Mouse (Mus musculus): ENCODE measurements around the gene Ryr3. TPM values are rescaled to one million over a fixed set of nuclear protein-coding genes. Genes with fewer than 3 reads are reported as not detected.

The Ryr3 gene
- polyA plus RNA-seq, 1 experiment = not detected

DNA sequence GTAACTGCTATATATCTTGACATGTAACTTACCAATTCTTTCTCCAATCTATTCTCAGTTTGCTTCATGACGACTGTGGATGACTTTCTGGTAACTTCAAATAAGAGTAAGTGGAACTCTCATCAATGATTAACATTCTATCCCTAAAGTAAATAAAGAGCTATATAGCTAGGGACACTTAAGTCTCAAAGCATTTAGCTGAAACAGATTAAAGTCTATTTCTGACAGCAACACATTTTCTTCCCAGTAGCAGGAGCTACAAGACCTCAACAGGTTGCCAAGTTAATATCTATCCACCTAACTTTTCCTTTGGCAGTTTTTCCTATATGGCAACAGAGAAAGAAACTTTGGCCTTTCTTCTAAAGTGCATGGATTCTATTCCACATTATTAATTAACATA, 167.1 kb downstream of the Ryr3 start:
- TF ChIP-seq GATA1 (IDR thresholded peaks at IDR 0.05; ENCODE audit: borderline replicate concordance, low read length) (no peak), FLI1 (IDR thresholded peaks at IDR 0.05; ENCODE audit: low read length) (no peak)
- H3K4me3 ChIP-seq (replicated peaks) = no peak overlapping the region
- no peaks in the 10 kb centered on the region for H3K27me3 ChIP-seq (replicated peaks)
- no peaks in the 10 kb centered on the region for H3K36me3 ChIP-seq (replicated peaks; ENCODE audit: low read length)
- peaks cover 5% of the 10 kb centered on the region; the same call in 1 of the 2 replicates for H3K9me3 ChIP-seq
- no peaks in the 10 kb centered on the region for H3K4me1 ChIP-seq

DNA sequence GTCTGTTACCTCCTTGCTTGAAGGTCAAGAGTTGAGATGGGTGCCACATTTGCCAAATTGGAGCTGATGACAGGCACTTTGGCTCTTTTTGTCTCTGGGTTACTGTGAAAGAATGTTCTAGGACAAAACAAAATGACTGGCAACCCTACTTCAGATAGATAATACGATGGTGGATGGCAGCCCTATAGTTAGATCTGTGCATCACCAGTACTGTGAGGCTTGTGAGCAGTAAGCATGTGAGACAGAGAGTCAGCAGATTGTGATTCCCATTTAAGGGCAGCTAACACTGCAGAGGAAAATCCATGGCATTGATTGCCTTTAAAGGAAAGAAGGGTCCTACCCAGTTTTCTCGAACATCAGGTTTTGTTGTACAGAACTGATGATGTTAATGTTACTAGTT, 180.3 kb downstream of the Ryr3 start:
- Histone ChIP-seq H3K36me3 (replicated peaks; ENCODE audit: low read length) (no peaks in the 10 kb centered on the region), H3K4me1 (no peaks in the 10 kb centered on the region), H3K27me3 (replicated peaks) (no peaks in the 10 kb centered on the region), H3K9me3 (0 out of 2 replicates have a peak, but pooled peaks cover 11% of the 10 kb centered on the region), H3K4me3 (replicated peaks) (no peak overlapping the region)
- no peak for TF ChIP-seq FLI1 (IDR thresholded peaks at IDR 0.05; ENCODE audit: low read length)
- no peak for TF ChIP-seq GATA1 (IDR thresholded peaks at IDR 0.05; ENCODE audit: borderline replicate concordance, low read length)

DNA sequence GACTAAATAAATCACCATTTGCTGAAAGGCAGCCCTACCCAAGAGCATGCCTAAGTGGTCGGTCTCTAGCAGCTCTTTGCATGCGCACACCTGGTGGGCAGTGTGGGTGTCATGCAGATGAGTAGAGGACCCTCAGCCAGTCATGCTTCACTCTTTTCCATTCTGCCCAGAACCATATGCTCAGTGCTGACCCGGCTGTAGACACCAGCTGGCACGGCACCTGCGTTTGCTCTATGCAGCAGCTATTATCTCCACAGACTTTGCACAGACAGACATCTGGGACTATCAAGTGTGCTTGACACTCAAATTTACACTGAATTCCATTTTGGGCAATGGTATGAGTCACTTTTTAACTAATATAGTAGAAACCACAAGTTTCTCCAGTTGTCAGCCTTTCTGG, 186.2 kb downstream of the Ryr3 start:
- no peaks in the 10 kb centered on the region for H3K4me1 ChIP-seq
- no peak overlapping the region for H3K4me3 ChIP-seq (replicated peaks)
- H3K27me3 ChIP-seq (replicated peaks) = no peaks in the 10 kb centered on the region
- H3K36me3 ChIP-seq (replicated peaks; ENCODE audit: low read length) = no peaks in the 10 kb centered on the region
- no peak for TF ChIP-seq GATA1 (IDR thresholded peaks at IDR 0.05; ENCODE audit: borderline replicate concordance, low read length)
- no peak for TF ChIP-seq FLI1 (IDR thresholded peaks at IDR 0.05; ENCODE audit: low read length)
- H3K9me3 ChIP-seq = peaks cover 3% of the 10 kb centered on the region; the same call in 1 of the 2 replicates

DNA sequence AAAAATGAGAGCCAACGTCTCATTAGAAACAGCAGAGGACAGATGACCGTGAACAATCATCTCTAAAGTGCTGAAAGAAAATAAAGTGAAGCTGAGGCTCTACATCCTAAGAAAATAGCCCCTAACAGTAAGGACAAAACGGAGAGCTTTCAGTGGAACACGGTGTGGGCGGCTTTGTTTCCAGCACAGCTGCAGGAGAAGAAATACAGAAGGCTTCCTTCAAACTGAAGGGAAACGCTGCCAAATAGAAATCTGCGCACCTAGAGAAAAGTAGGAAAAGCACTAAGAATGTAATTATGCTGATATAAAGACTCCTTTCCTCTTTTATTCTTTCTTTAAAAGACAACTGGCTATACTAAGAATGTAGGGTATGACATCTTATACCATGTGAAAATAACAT, 197.0 kb downstream of the Ryr3 start:
- Histone ChIP-seq H3K36me3 (replicated peaks; ENCODE audit: low read length) (no peaks in the 10 kb centered on the region), H3K9me3 (peaks cover 10% of the 10 kb centered on the region), H3K4me1 (no peaks in the 10 kb centered on the region), H3K27me3 (replicated peaks) (no peaks in the 10 kb centered on the region), H3K4me3 (replicated peaks) (no peak overlapping the region)
- TF ChIP-seq GATA1 (IDR thresholded peaks at IDR 0.05; ENCODE audit: borderline replicate concordance, low read length) = no peak

DNA sequence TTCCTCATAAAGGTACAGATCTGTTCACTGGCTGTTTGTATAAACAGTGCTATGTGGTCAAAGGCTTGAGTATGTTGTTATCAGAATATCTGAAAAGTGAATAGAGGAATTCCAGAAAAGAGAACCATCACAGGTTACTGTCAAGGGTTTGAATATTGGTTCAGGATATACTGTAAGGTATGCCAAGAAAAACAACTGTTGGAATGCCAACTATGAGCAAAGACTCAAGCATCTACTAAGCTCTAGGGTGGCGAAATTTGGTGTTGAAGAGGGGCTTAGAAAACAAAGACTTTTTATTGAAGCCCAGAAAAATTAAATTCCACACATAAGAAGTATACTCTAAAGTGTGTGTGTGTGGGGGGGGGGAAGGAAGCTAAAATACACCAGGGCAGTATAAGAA, 198.6 kb downstream of the Ryr3 start:
- no peak overlapping the region for H3K4me3 ChIP-seq (replicated peaks)
- TF ChIP-seq GATA1 (IDR thresholded peaks at IDR 0.05; ENCODE audit: borderline replicate concordance, low read length) (no peak), FLI1 (IDR thresholded peaks at IDR 0.05; ENCODE audit: low read length) (no peak)
- no peaks in the 10 kb centered on the region for H3K27me3 ChIP-seq (replicated peaks)
- H3K4me1 ChIP-seq = no peaks in the 10 kb centered on the region
- H3K36me3 ChIP-seq (replicated peaks; ENCODE audit: low read length) = no peaks in the 10 kb centered on the region
- H3K9me3 ChIP-seq = peaks cover 10% of the 10 kb centered on the region

DNA sequence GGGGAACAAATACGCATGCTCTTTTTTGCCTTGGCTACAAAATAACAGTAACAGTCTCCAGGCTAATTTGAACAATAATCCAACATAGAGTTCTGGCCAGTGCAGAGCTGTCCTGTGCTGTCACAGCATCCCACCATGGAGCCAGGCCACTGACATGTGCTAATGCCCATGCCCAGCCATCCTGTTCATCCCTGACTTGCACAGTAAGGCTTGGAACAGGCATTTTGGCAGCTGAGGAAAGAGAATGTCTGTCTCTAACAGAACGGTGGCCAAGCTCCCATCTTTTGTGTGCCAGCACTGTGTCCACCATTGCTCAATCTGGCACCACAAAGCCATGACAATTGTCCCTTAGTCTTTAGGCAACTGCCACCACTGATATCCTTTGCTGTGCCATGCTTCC, 200.7 kb downstream of the Ryr3 start:
- H3K4me3 ChIP-seq (replicated peaks) = peak overlapping the region; percentile 9
- no peaks in the 10 kb centered on the region for H3K27me3 ChIP-seq (replicated peaks)
- H3K9me3 ChIP-seq = peaks cover 10% of the 10 kb centered on the region
- TF ChIP-seq GATA1 (IDR thresholded peaks at IDR 0.05; ENCODE audit: borderline replicate concordance, low read length) (no peak), FLI1 (IDR thresholded peaks at IDR 0.05; ENCODE audit: low read length) (no peak)
- no peaks in the 10 kb centered on the region for H3K4me1 ChIP-seq
- no peaks in the 10 kb centered on the region for H3K36me3 ChIP-seq (replicated peaks; ENCODE audit: low read length)

DNA sequence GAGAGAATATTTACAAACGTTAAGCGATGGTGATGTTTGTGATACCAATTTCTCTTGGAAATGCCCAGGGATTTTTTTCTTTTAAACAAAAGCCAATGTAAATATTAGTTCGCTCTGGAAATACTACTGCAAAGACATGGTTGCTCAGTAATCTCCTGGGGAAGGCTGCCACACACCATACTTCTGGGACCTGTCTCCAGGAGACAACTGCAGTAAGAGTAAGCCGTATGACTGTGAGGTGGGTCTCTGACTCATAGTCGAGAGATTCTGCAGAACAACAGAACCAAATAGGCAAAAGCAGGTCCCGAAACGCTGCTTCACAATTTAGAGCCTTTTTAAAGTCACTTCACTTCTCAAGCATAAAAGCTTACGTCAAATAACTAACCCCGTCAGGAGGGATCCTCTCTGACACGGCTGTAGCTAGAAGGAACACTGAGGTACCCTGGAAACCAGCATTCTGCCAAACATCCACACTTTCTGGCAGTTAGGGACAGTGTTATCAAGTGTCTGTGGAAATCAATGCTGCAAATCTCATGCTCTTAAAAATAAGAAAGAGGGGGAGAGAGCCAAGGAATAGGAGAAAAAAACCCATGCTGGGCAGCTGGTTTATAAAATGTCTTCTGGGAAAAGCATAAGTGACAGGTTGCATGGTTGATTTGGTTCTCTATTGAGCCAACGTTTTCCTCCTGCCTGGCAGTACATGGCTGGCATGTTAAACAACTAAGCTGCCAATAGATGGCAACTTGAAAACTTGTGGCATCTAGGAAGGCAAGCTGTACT, 207.7 kb downstream of the Ryr3 start:
- Histone ChIP-seq H3K4me1 (no peaks in the 10 kb centered on the region), H3K9me3 (peaks cover 9% of the 10 kb centered on the region; the same call in 1 of the 2 replicates), H3K36me3 (replicated peaks; ENCODE audit: low read length) (no peaks in the 10 kb centered on the region), H3K4me3 (replicated peaks) (no peak overlapping the region), H3K27me3 (replicated peaks) (no peaks in the 10 kb centered on the region)
- no peak for TF ChIP-seq GATA1 (IDR thresholded peaks at IDR 0.05; ENCODE audit: borderline replicate concordance, low read length)
- TF ChIP-seq FLI1 (IDR thresholded peaks at IDR 0.05; ENCODE audit: low read length) = no peak

DNA sequence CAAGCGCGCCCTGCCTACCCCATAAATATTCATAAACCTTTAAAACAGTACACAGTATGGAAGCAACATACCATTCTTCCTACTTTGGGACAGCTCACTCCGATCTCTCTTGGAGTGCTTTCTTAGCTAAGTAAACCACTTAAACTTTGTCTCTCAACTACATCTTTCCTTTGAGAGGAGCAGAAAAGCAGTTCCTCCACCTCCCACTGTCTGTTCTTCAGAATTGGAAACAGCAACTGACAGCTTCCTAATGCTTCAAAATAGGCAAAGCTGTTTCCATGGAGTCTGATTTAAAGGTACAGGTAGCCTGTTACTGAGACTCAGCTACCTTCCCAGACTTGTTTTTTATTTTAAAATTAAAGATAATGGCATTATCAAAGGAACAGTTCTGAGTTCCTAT, 218.4 kb downstream of the Ryr3 start:
- Histone ChIP-seq H3K36me3 (replicated peaks; ENCODE audit: low read length) (no peaks in the 10 kb centered on the region), H3K4me1 (no peaks in the 10 kb centered on the region), H3K27me3 (replicated peaks) (no peaks in the 10 kb centered on the region), H3K9me3 (no peaks in the 10 kb centered on the region), H3K4me3 (replicated peaks) (no peak overlapping the region)
- TF ChIP-seq FLI1 (IDR thresholded peaks at IDR 0.05; ENCODE audit: low read length) (no peak), GATA1 (IDR thresholded peaks at IDR 0.05; ENCODE audit: borderline replicate concordance, low read length) (no peak)

DNA sequence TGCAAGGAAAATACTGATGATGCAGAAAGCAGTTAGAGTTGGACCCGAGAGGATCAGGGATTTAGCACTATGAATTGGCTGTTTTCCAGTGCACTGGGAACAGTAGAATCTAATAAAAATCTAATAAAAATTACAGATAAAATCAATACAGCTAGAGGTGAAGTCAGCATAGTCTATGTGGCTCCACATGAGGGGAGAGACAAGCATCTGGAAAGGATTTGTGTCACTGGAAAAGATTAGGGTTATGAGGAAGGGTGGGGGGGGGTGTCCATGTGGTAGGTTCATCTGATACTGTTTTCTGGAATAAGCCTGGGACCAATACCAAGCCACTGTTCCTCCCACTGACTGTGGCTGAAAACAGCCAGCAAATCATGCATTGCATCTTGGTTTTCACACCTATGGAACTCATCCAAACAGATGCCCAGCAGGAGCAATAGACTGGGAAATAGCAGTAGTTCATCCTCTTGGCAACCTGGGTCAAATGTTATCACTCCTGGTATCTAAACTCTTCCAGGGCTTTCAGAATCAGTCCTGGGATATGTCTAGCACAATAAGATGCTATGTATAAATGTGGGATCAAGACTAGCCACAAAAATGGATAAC, 233.9 kb downstream of the Ryr3 start:
- Histone ChIP-seq H3K36me3 (replicated peaks; ENCODE audit: low read length) (no peaks in the 10 kb centered on the region), H3K27me3 (replicated peaks) (no peaks in the 10 kb centered on the region), H3K9me3 (no peaks in the 10 kb centered on the region), H3K4me3 (replicated peaks) (no peak overlapping the region), H3K4me1 (no peaks in the 10 kb centered on the region)
- TF ChIP-seq FLI1 (IDR thresholded peaks at IDR 0.05; ENCODE audit: low read length) (no peak), GATA1 (IDR thresholded peaks at IDR 0.05; ENCODE audit: borderline replicate concordance, low read length) (no peak)

All from megakaryocyte, embryonic 14.5 days (primary cell).